Mouse (Mus musculus): ENCODE results near the gene Slc22a20.

DNA sequence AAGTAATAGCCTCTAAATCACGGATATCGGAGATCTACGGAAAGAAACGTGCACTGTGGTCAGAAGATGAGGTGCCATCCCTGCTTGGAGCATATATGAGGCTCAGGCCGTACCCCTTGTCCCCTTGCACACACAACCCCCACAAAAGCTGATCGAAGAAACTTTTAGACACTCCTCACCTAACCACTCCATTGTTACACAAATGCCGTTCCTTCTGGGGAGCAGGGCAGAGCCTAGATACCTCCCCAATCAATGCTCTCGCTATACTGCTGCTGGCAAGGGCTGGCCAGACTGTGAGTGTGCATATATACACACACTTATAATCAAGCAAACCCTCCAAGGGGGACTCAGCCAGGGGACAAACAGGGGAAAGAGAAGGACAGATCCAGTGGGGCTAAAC lies 23.2 kb upstream of the Slc22a20 start:
- TF ChIP-seq POLR2AphosphoS2 (IDR thresholded peaks at IDR 0.05; ENCODE audit: insufficient read length, low read depth), result no peak
- TF ChIP-seq POLR2A (IDR thresholded peaks at IDR 0.05; ENCODE audit: insufficient read length, low read depth), result no peak
- TF ChIP-seq REST (IDR thresholded peaks at IDR 0.05; ENCODE audit: insufficient read depth, insufficient read length), result no peak
- no peak for TF ChIP-seq SRF (IDR thresholded peaks at IDR 0.05; ENCODE audit: control insufficient read depth, insufficient read length, low read depth)
- TF ChIP-seq E2F4 (IDR thresholded peaks at IDR 0.05; ENCODE audit: insufficient read depth), result no peak
- TF ChIP-seq USF1 (IDR thresholded peaks at IDR 0.05; ENCODE audit: low read depth), result no peak
- TF ChIP-seq MAX (IDR thresholded peaks at IDR 0.05; ENCODE audit: low read depth), result no peak
- TF ChIP-seq MYOG (IDR thresholded peaks at IDR 0.05; ENCODE audit: control insufficient read depth in 1 of 3, insufficient read depth in 1 of 3, insufficient read length in 2 of 3, low read depth in 2 of 3), result no peak
- no peak for TF ChIP-seq TCF12 (IDR thresholded peaks at IDR 0.05; ENCODE audit: insufficient read depth, poor library complexity, severe bottlenecking)
- no peak for TF ChIP-seq CEBPB (IDR thresholded peaks at IDR 0.05; ENCODE audit: insufficient read depth, poor library complexity, severe bottlenecking)
